Comparison of ENCODE assay signal across 8 mouse cellular contexts in genomic region chr5:130718385-130718784, GRCm38 (mm10).
DNase-seq lines count a peak whose midpoint lies in the region; ATAC-seq and TF ChIP-seq lines count a peak whose summit lies in the region.

No protein-coding gene starts in this region.

- H3K4me2 ChIP-seq in intestine, postnatal 0 days (replicated peaks; ENCODE audit: low read depth), result no peak overlapping the region
- no peak overlapping the region for H3K4me2 ChIP-seq in intestine, embryonic 16.5 days (ENCODE audit: low read depth, low read length)
- no peak overlapping the region for H3K4me2 ChIP-seq in limb, embryonic 11.5 days (ENCODE audit: low read depth, severe bottlenecking)

- H3K36me3 ChIP-seq in intestine, postnatal 0 days (ENCODE audit: control insufficient read depth, insufficient read depth), result no peaks in the 10 kb centered on the region
- no peaks in the 10 kb centered on the region for H3K36me3 ChIP-seq in intestine, embryonic 16.5 days (ENCODE audit: control insufficient read depth, insufficient read depth, low read length)
- no peaks in the 10 kb centered on the region for H3K36me3 ChIP-seq in E14TG2a.4 (ENCODE audit: insufficient read depth, low read length)
- H3K36me3 ChIP-seq in limb, embryonic 11.5 days (ENCODE audit: control insufficient read depth, insufficient read depth, low read length), result no peaks in the 10 kb centered on the region

- 58% methylated on average over 9 of the region's 9 CpGs for WGBS in intestine, postnatal 0 days
- 54% methylated on average over 9 of the region's 9 CpGs for WGBS in intestine, embryonic 16.5 days
- WGBS in limb, embryonic 11.5 days, result 57% methylated on average over 9 of the region's 9 CpGs

- no peaks in the 10 kb centered on the region for H3K9me3 ChIP-seq in intestine, postnatal 0 days (ENCODE audit: control insufficient read depth)
- H3K9me3 ChIP-seq in intestine, embryonic 16.5 days (ENCODE audit: control insufficient read depth, low read length), result no peaks in the 10 kb centered on the region
- no peaks in the 10 kb centered on the region for H3K9me3 ChIP-seq in E14TG2a.4 (ENCODE audit: low read length)
- no peaks in the 10 kb centered on the region for H3K9me3 ChIP-seq in limb, embryonic 11.5 days (ENCODE audit: control insufficient read depth, low read length)

- no peak overlapping the region for H3K27ac ChIP-seq in intestine, postnatal 0 days (ENCODE audit: low read depth, low read length)
- H3K27ac ChIP-seq in intestine, embryonic 16.5 days (ENCODE audit: low read length), result no peak overlapping the region
- no peak overlapping the region for H3K27ac ChIP-seq in limb, embryonic 11.5 days (replicated peaks; ENCODE audit: low read depth, low read length)

- H3K27me3 ChIP-seq in intestine, postnatal 0 days (replicated peaks; ENCODE audit: control insufficient read depth, insufficient read depth, low read length), result no peaks in the 10 kb centered on the region
- no peaks in the 10 kb centered on the region for H3K27me3 ChIP-seq in intestine, embryonic 16.5 days (replicated peaks; ENCODE audit: control insufficient read depth, insufficient read depth, low read length)
- no peaks in the 10 kb centered on the region for H3K27me3 ChIP-seq in E14TG2a.4 (ENCODE audit: insufficient read depth, low read length)
- H3K27me3 ChIP-seq in limb, embryonic 11.5 days (ENCODE audit: control insufficient read depth, insufficient read depth, low read length), result no peaks in the 10 kb centered on the region

- no peak overlapping the region for H3K9ac ChIP-seq in intestine, postnatal 0 days (ENCODE audit: low read depth, low read length)
- H3K9ac ChIP-seq in intestine, embryonic 16.5 days (ENCODE audit: low read depth, low read length), result no peak overlapping the region
- no peak overlapping the region for H3K9ac ChIP-seq in limb, embryonic 11.5 days (ENCODE audit: low read length)

- no peaks in the 10 kb centered on the region for H3K4me1 ChIP-seq in intestine, postnatal 0 days (replicated peaks; ENCODE audit: control insufficient read depth, insufficient read depth, low read length)
- H3K4me1 ChIP-seq in intestine, embryonic 16.5 days (ENCODE audit: control insufficient read depth, insufficient read depth, low read length), result no peaks in the 10 kb centered on the region
- H3K4me1 ChIP-seq in E14TG2a.4 (replicated peaks; ENCODE audit: low read depth, low read length), result no peaks in the 10 kb centered on the region
- H3K4me1 ChIP-seq in limb, embryonic 11.5 days (ENCODE audit: control insufficient read depth, insufficient read depth, low read length), result no peaks in the 10 kb centered on the region

- DNase-seq in adrenal gland, postnatal 10 days, result peak; percentile 52
- peak; percentile 43 for DNase-seq in limb, embryonic 11.5 days (ENCODE audit: low spot score)
- no peak for DNase-seq in layer of hippocampus, postnatal 10 days (ENCODE audit: low spot score in 2 of 2)
- DNase-seq in frontal cortex, postnatal 36 days (ENCODE audit: low spot score in 2 of 2), result no peak
- DNase-seq in natural killer cell, adult 2 months (ENCODE audit: low spot score in 2 of 2), result no peak

- no peak for ATAC-seq in intestine, postnatal 0 days
- no peak for ATAC-seq in intestine, embryonic 16.5 days
- no peak for ATAC-seq in limb, embryonic 11.5 days (ENCODE audit: insufficient number of reproducible peaks, low FRiP score, low TSS enrichment, low read depth)

- TF ChIP-seq CTCF in intestine, postnatal 0 days (IDR thresholded peaks at IDR 0.05; ENCODE audit: low read depth), result peak; percentile 47
- peak; percentile 27; the same call in 1 of the 2 replicates for TF ChIP-seq CTCF in E14TG2a.4 (conservative IDR thresholded peaks at IDR 0.05; ENCODE audit: low read length)

- H3K4me3 ChIP-seq in intestine, postnatal 0 days (ENCODE audit: low read depth, low read length), result no peak overlapping the region
- H3K4me3 ChIP-seq in intestine, embryonic 16.5 days (ENCODE audit: low read length), result no peak overlapping the region
- no peak overlapping the region for H3K4me3 ChIP-seq in E14TG2a.4 (replicated peaks; ENCODE audit: low read length)
- H3K4me3 ChIP-seq in limb, embryonic 11.5 days (ENCODE audit: low read depth, low read length), result no peak overlapping the region

Comparison
In these comparisons a context has a peak if more than half of its experiments do, and no peak if none do; other contexts are left out.
1. DNase-seq: peak in adrenal gland, postnatal 10 days (single experiment) and limb, embryonic 11.5 days (single experiment); none in layer of hippocampus, postnatal 10 days (0 of 2), frontal cortex, postnatal 36 days (0 of 2) and natural killer cell, adult 2 months (0 of 2).